ENCODE assay signal across 8 mouse cellular contexts in the genomic region with DNA sequence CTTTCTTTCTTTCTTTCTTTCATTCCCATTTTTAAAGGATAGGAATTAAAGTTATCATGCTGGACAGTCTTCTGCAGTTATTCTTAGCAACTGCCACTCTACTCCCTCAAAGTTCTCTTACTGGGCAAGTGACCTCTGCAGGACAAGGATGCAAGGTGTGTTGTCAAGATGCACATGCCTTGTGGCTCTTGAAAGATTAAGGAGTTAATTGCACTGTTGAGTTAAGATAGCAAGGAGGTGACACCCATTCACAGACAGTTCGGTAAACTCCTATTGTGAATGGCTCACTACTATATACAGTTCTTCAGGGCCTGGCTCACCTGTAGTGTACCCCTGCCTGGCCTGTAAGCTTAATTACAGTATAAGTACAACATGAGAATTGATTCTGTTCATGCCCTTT. TPM values are rescaled to one million over a fixed set of nuclear protein-coding genes. Genes with fewer than 3 reads are reported as not detected.
A peak's percentile ranks its signal among the peaks of the same experiment; 100 is the strongest.
DNase-seq lines count a peak whose midpoint lies in the region; ATAC-seq lines count a peak whose summit lies in the region.

No protein-coding gene starts in this region.

- H3K4me1 ChIP-seq in lung, embryonic 15.5 days = peaks cover 33% of the 10 kb centered on the region
- peaks cover 40% of the 10 kb centered on the region for H3K4me1 ChIP-seq in forebrain, embryonic 10.5 days
- peaks cover 10% of the 10 kb centered on the region; the same call in 1 of the 2 replicates for H3K4me1 ChIP-seq in limb, embryonic 15.5 days
- peaks cover 13% of the 10 kb centered on the region for H3K4me1 ChIP-seq in stomach, embryonic 15.5 days

- H3K27ac ChIP-seq in lung, embryonic 15.5 days = no peak overlapping the region
- H3K27ac ChIP-seq in forebrain, embryonic 10.5 days = 0 out of 2 replicates have a peak overlapping the region, but pooled peaks have one; percentile 30
- H3K27ac ChIP-seq in limb, embryonic 15.5 days = no peak overlapping the region
- no peak overlapping the region for H3K27ac ChIP-seq in stomach, embryonic 15.5 days

- no peak for ATAC-seq in lung, embryonic 15.5 days (ENCODE audit: borderline replicate concordance, extremely low read depth, low FRiP score, low TSS enrichment)
- no peak for ATAC-seq in limb, embryonic 15.5 days (ENCODE audit: insufficient number of reproducible peaks, low FRiP score, low TSS enrichment, low read depth)
- ATAC-seq in stomach, embryonic 15.5 days (ENCODE audit: insufficient read depth, low FRiP score, low read depth) = no peak

- peak overlapping the region; percentile 98 for H3K4me3 ChIP-seq in lung, embryonic 15.5 days
- H3K4me3 ChIP-seq in forebrain, embryonic 10.5 days = peak overlapping the region; percentile 92
- peak overlapping the region; percentile 91 for H3K4me3 ChIP-seq in limb, embryonic 15.5 days
- H3K4me3 ChIP-seq in stomach, embryonic 15.5 days (replicated peaks) = peak overlapping the region; percentile 99

- H3K9ac ChIP-seq in lung, embryonic 15.5 days = peak overlapping the region; percentile 99
- no peak overlapping the region for H3K9ac ChIP-seq in limb, embryonic 15.5 days
- H3K9ac ChIP-seq in stomach, embryonic 15.5 days = peak overlapping the region; percentile 98; the same call in 1 of the 2 replicates

- 14% methylated on average over 1 of the region's 1 CpGs for WGBS in lung, embryonic 15.5 days
- 64% methylated on average over 1 of the region's 1 CpGs for WGBS in forebrain, embryonic 10.5 days
- WGBS in limb, embryonic 15.5 days = 26% methylated on average over 1 of the region's 1 CpGs
- 19% methylated on average over 1 of the region's 1 CpGs for WGBS in stomach, embryonic 15.5 days

- H3K27me3 ChIP-seq in lung, embryonic 15.5 days = no peaks in the 10 kb centered on the region
- H3K27me3 ChIP-seq in forebrain, embryonic 10.5 days (ENCODE audit: poor library complexity, severe bottlenecking) = no peaks in the 10 kb centered on the region
- no peaks in the 10 kb centered on the region for H3K27me3 ChIP-seq in limb, embryonic 15.5 days
- no peaks in the 10 kb centered on the region for H3K27me3 ChIP-seq in stomach, embryonic 15.5 days (replicated peaks)

- no peak for DNase-seq in lung, adult 18-20 months
- DNase-seq in forebrain, embryonic 10.5 days (ENCODE audit: extremely low spot score, low spot score) = no peak
- DNase-seq in thymus, adult 18-20 months = no peak
- no peak for DNase-seq in adrenal gland, adult 18-20 months (ENCODE audit: low spot score in 2 of 2)
- DNase-seq in ovary, adult 18-20 months (ENCODE audit: low spot score) = no peak

- H3K36me3 ChIP-seq in lung, embryonic 15.5 days = peaks cover 8% of the 10 kb centered on the region; the same call in 1 of the 2 replicates
- peaks cover 40% of the 10 kb centered on the region for H3K36me3 ChIP-seq in forebrain, embryonic 10.5 days (replicated peaks)
- peaks cover 3% of the 10 kb centered on the region; the same call in 1 of the 2 replicates for H3K36me3 ChIP-seq in limb, embryonic 15.5 days
- H3K36me3 ChIP-seq in stomach, embryonic 15.5 days = no peaks in the 10 kb centered on the region

- H3K4me2 ChIP-seq in lung, embryonic 15.5 days = peak overlapping the region; percentile 69
- H3K4me2 ChIP-seq in limb, embryonic 15.5 days = peak overlapping the region; percentile 56
- peak overlapping the region; percentile 66 for H3K4me2 ChIP-seq in stomach, embryonic 15.5 days

- H3K9me3 ChIP-seq in lung, embryonic 15.5 days = no peaks in the 10 kb centered on the region
- no peaks in the 10 kb centered on the region for H3K9me3 ChIP-seq in forebrain, embryonic 10.5 days
- no peaks in the 10 kb centered on the region for H3K9me3 ChIP-seq in limb, embryonic 15.5 days
- H3K9me3 ChIP-seq in stomach, embryonic 15.5 days = no peaks in the 10 kb centered on the region

RNA-seq across cellular contexts. Expression of gene Canx, which starts 1.6 kb away (rescaled TPM):
- polyA plus RNA-seq in lung, embryonic 15.5 days (2015; fragmentation: Nextera tagmentation; extraction: Ambion mirVana) = 352 and 360 TPM in 2 replicates
- 334 and 352 TPM in 2 replicates for polyA plus RNA-seq in forebrain, embryonic 10.5 days (2016; fragmentation: Nextera tagmentation; extraction: Ambion mirVana)
- 293 and 330 TPM in 2 replicates for polyA plus RNA-seq in limb, embryonic 15.5 days (2015; fragmentation: Nextera tagmentation; extraction: Ambion mirVana)
- 334 and 361 TPM in 2 replicates for polyA plus RNA-seq in stomach, embryonic 15.5 days (2015; fragmentation: Nextera tagmentation; extraction: Ambion mirVana)
- total RNA-seq in adrenal gland, adult 18-20 months (2021) = 100 to 1,000 TPM; 431 to 540 TPM

RNA-seq across cellular contexts. Expression of gene Cby3, which starts 30.4 kb away (rescaled TPM):
- polyA plus RNA-seq in lung, embryonic 15.5 days (2015; fragmentation: Nextera tagmentation; extraction: Ambion mirVana) = 0.24 and 0.30 TPM in 2 replicates
- polyA plus RNA-seq in forebrain, embryonic 10.5 days (2016; fragmentation: Nextera tagmentation; extraction: Ambion mirVana) = 0.23 and 0.57 TPM in 2 replicates
- polyA plus RNA-seq in limb, embryonic 15.5 days (2015; fragmentation: Nextera tagmentation; extraction: Ambion mirVana) = 0.37 TPM in 1 of 2 replicates, not detected in the other
- 0.32 and 0.53 TPM in 2 replicates for polyA plus RNA-seq in stomach, embryonic 15.5 days (2015; fragmentation: Nextera tagmentation; extraction: Ambion mirVana)
- total RNA-seq in adrenal gland, adult 18-20 months (2021) = not detected

RNA-seq across cellular contexts. Expression of gene Maml1, which starts 31.7 kb away (rescaled TPM):
- polyA plus RNA-seq in lung, embryonic 15.5 days (2015; fragmentation: Nextera tagmentation; extraction: Ambion mirVana) = 6.2 and 6.5 TPM in 2 replicates
- 5.4 and 5.8 TPM in 2 replicates for polyA plus RNA-seq in forebrain, embryonic 10.5 days (2016; fragmentation: Nextera tagmentation; extraction: Ambion mirVana)
- polyA plus RNA-seq in limb, embryonic 15.5 days (2015; fragmentation: Nextera tagmentation; extraction: Ambion mirVana) = 5.4 and 6.1 TPM in 2 replicates
- polyA plus RNA-seq in stomach, embryonic 15.5 days (2015; fragmentation: Nextera tagmentation; extraction: Ambion mirVana) = 5.0 and 5.4 TPM in 2 replicates
- 10 to 100 TPM; 18.0 to 23.1 TPM for total RNA-seq in adrenal gland, adult 18-20 months (2021)

RNA-seq across cellular contexts. Expression of gene Hnrnph1, which starts 52.9 kb away (rescaled TPM):
- 489 and 493 TPM in 2 replicates for polyA plus RNA-seq in lung, embryonic 15.5 days (2015; fragmentation: Nextera tagmentation; extraction: Ambion mirVana)
- 634 and 666 TPM in 2 replicates for polyA plus RNA-seq in forebrain, embryonic 10.5 days (2016; fragmentation: Nextera tagmentation; extraction: Ambion mirVana)
- 370 and 395 TPM in 2 replicates for polyA plus RNA-seq in limb, embryonic 15.5 days (2015; fragmentation: Nextera tagmentation; extraction: Ambion mirVana)
- 363 and 370 TPM in 2 replicates for polyA plus RNA-seq in stomach, embryonic 15.5 days (2015; fragmentation: Nextera tagmentation; extraction: Ambion mirVana)
- 100 to 1,000 TPM; 281 to 308 TPM for total RNA-seq in adrenal gland, adult 18-20 months (2021)
